Mouse (Mus musculus): ENCODE data around the gene Ncoa3.

GRCm38 (mm10) chr2:166119992-166120391 is 127.6 kb downstream of the Ncoa3 start:
- TF ChIP-seq CTCF (IDR thresholded peaks at IDR 0.05; ENCODE audit: low read depth) (no peak), EP300 (IDR thresholded peaks at IDR 0.05; ENCODE audit: low read depth) (no peak)

All from liver, embryonic 14.5 days (tissue).